Mouse (Mus musculus) testis, postnatal 10 days (tissue): ENCODE measurements around the gene Ddi2.
A peak's percentile ranks its signal among the peaks of the same experiment; 100 is the strongest.
"Not testable (repeated sequence)": the region's sequence is repeated elsewhere in the genome, so short reads cannot be mapped to it uniquely, and the experiment has no call there.

Source experiments
- DNase-seq: peaks from one replicate; pipeline ENCODE4 v3.0.0; 2021; ENCODE audit warnings: low spot score

Ddi2 gene

GRCm38 (mm10) chr4:141722731-141723672 is at the start of gene Ddi2:
Gene Ddi2, minus strand, starts transcription at chr4:141723419.
- DNase-seq = peak; percentile 93

GRCm38 (mm10) chr4:141773019-141773418 is 49.8 kb upstream of the Ddi2 start:
- not testable (repeated sequence) for DNase-seq

- no peak for DNase-seq
Observed at GRCm38 (mm10) chr4:141771823-141772222, 48.6 kb upstream of the Ddi2 start.

- no peak for DNase-seq
Observed at GRCm38 (mm10) chr4:141769501-141770160, 46.4 kb upstream of the Ddi2 start.

- peak; percentile 56 for DNase-seq
Observed at GRCm38 (mm10) chr4:141767353-141768036, 44.3 kb upstream of the Ddi2 start.

GRCm38 (mm10) chr4:141766668-141767352 is 43.6 kb upstream of the Ddi2 start:
- peak; percentile 54 for DNase-seq

- no peak for DNase-seq
Observed at GRCm38 (mm10) chr4:141766316-141766667, 43.1 kb upstream of the Ddi2 start.

GRCm38 (mm10) chr4:141765008-141765407 is 41.8 kb upstream of the Ddi2 start:
- no peak for DNase-seq

- peak; percentile 49 for DNase-seq
Observed at GRCm38 (mm10) chr4:141763476-141763875, 40.3 kb upstream of the Ddi2 start.

GRCm38 (mm10) chr4:141762102-141762598 is 38.9 kb upstream of the Ddi2 start:
- no peak for DNase-seq

- DNase-seq = no peak
Observed at GRCm38 (mm10) chr4:141760942-141761341, 37.7 kb upstream of the Ddi2 start.

GRCm38 (mm10) chr4:141758874-141759542 is 35.8 kb upstream of the Ddi2 start:
- no peak for DNase-seq

- no peak for DNase-seq
Observed at GRCm38 (mm10) chr4:141757124-141757523, 33.9 kb upstream of the Ddi2 start.

GRCm38 (mm10) chr4:141755375-141755930 is 32.2 kb upstream of the Ddi2 start:
- no peak for DNase-seq

GRCm38 (mm10) chr4:141752076-141752421 is 28.8 kb upstream of the Ddi2 start:
- no peak for DNase-seq

GRCm38 (mm10) chr4:141751419-141752075 is 28.3 kb upstream of the Ddi2 start:
- no peak for DNase-seq

- DNase-seq = no peak
Observed at GRCm38 (mm10) chr4:141750826-141751225, 27.6 kb upstream of the Ddi2 start.

- peak; percentile 51 for DNase-seq
Observed at GRCm38 (mm10) chr4:141749557-141749956, 26.3 kb upstream of the Ddi2 start.

GRCm38 (mm10) chr4:141746578-141747346 is 23.5 kb upstream of the Ddi2 start, which contains the start of gene Agmat:
Gene Agmat, plus strand, starts transcription at chr4:141746672.
- DNase-seq = no peak

GRCm38 (mm10) chr4:141742381-141742780 is 19.2 kb upstream of the Ddi2 start:
- DNase-seq = no peak
